Mouse (Mus musculus) cerebellum, postnatal 36 days (tissue): ENCODE results near the gene Trim71.

ENCODE experiments used
- DNase-seq, 2 experiments: peaks; one replicate each; pipeline ENCODE4 v3.0.0; 2021 to 2022; ENCODE audit warnings: mixed read lengths in 2 of 2

Gene Trim71

GRCm38 (mm10) chr9:114477019-114477418 lies 87.2 kb downstream of the Trim71 start:
- no peak for DNase-seq

GRCm38 (mm10) chr9:114471892-114472291 lies 92.3 kb downstream of the Trim71 start:
- no peak for DNase-seq

GRCm38 (mm10) chr9:114468701-114469100 lies 95.5 kb downstream of the Trim71 start:
- DNase-seq, result no peak

- DNase-seq, result no peak
Observed at GRCm38 (mm10) chr9:114468217-114468616, 96.0 kb downstream of the Trim71 start.

- no peak for DNase-seq
Observed at GRCm38 (mm10) chr9:114466871-114467270, 97.3 kb downstream of the Trim71 start.

GRCm38 (mm10) chr9:114465442-114465841 lies 98.7 kb downstream of the Trim71 start:
- DNase-seq, result no peak

GRCm38 (mm10) chr9:114462569-114462968 lies 101.6 kb downstream of the Trim71 start:
- no peak for DNase-seq

- DNase-seq, result no peak
Observed at GRCm38 (mm10) chr9:114458436-114458835, 105.7 kb downstream of the Trim71 start.
